Mouse (Mus musculus): ENCODE measurements at regions not wholly inside any gene's neighbourhood (a gene's known extent, or its start where the extent isn't known, plus 50 kb on each side); places are given as distances from the start of the nearest gene placed in this dataset.
A peak's percentile ranks its signal among the peaks of the same experiment; 100 is the strongest.
"Not testable (repeated sequence)": the region's sequence is repeated elsewhere in the genome, so short reads cannot be mapped to it uniquely, and the experiment has no call there.

DNA sequence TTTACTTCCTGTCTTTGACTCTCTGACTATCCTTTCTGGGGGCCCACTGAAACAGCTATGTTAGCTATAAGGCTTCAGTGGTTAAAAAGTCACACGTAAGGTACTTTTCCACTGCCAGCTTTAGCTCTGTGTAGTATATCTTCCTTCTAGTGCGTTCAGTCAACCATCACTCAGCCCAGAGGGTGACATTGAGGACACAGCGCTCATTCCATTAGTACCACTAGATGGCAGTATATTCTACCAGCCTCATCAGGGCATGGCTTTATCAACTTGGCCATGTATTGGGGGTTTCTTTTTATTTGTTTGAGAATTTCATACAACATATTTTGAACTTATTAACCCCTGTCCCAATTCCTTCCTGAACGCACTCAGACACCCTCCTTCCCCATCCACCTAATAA is 198.2 kb upstream of the Ift57 start:
- no peak overlapping the region for H3K4me3 ChIP-seq (ENCODE audit: low read depth, low read length)
- H3K9ac ChIP-seq (ENCODE audit: low read length): no peak overlapping the region
- H3K36me3 ChIP-seq (ENCODE audit: control insufficient read depth, insufficient read depth, low read length): no peaks in the 10 kb centered on the region
- no peaks in the 10 kb centered on the region for H3K9me3 ChIP-seq (ENCODE audit: control insufficient read depth, low read length)
- no peak overlapping the region for H3K4me2 ChIP-seq
- no peaks in the 10 kb centered on the region for H3K4me1 ChIP-seq (ENCODE audit: control insufficient read depth, insufficient read depth, low read length)
- DNase-seq (ENCODE audit: low spot score, missing footprints): peak; percentile 89
- 50% methylated on average over 4 of the region's 4 CpGs for WGBS
- no peaks in the 10 kb centered on the region for H3K27me3 ChIP-seq (ENCODE audit: control insufficient read depth, insufficient read depth, low read length)
- ATAC-seq (ENCODE audit: low FRiP score): peak; percentile 83
- no peak overlapping the region for H3K27ac ChIP-seq (ENCODE audit: low read depth, low read length)

DNA sequence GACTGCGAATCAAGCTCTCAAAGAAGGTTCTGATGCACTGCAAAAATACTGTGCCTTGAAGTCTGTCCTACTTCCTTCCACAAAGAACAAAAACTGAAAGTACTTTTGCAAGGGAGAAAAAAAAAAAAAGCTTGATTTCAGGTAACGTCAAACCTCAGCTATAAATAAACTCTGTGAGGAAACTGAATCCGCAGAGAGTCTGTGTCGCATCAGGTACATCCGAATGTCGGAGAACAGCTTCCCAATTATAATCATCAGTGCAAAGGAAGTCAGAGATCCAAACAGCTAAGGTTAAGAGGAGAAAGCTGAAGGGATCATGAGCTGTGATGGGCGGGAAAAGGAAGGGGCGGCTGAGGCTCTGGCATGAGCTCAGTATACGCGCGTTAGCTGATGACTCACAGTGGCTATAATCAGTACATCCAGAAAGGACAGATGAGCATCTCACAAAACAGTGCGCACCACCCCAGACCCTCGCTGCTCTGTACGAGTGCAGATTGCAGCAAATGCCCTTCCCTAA is 195.1 kb upstream of the Ift57 start:
- H3K9me3 ChIP-seq (ENCODE audit: control insufficient read depth, low read length): no peaks in the 10 kb centered on the region
- no peak for DNase-seq (ENCODE audit: low spot score, missing footprints)
- ATAC-seq (ENCODE audit: low FRiP score): no peak
- H3K27me3 ChIP-seq (ENCODE audit: control insufficient read depth, insufficient read depth, low read length): no peaks in the 10 kb centered on the region
- H3K4me2 ChIP-seq: no peak overlapping the region
- H3K36me3 ChIP-seq (ENCODE audit: control insufficient read depth, insufficient read depth, low read length): no peaks in the 10 kb centered on the region
- H3K4me3 ChIP-seq (ENCODE audit: low read depth, low read length): no peak overlapping the region
- H3K4me1 ChIP-seq (ENCODE audit: control insufficient read depth, insufficient read depth, low read length): no peaks in the 10 kb centered on the region
- 85% methylated on average over 14 of the region's 14 CpGs for WGBS
- H3K9ac ChIP-seq (ENCODE audit: low read length): no peak overlapping the region
- no peak overlapping the region for H3K27ac ChIP-seq (ENCODE audit: low read depth, low read length)

DNA sequence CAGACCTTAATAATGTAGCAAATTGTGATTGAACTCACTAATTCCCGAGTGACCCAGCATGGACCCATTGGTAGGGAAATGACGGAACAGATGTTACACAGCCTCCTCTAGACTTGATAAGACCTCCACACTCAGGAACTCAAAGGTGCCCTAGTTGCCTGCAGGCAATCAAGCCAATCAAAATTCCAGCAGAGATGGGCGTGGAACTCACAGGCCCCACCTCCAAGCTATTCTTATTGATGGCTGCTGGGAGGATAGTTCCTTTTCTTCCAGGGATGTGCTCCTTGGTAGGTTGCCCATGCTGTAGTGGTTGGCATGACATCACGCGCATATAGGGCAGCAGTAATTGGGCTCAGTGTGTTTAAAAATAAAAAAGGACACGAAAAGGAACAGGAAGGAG is 194.4 kb upstream of the Ift57 start:
- DNase-seq (ENCODE audit: low spot score, missing footprints) (no peak), ATAC-seq (ENCODE audit: low FRiP score) (no peak)
- Histone ChIP-seq H3K9me3 (ENCODE audit: control insufficient read depth, low read length) (no peaks in the 10 kb centered on the region), H3K9ac (ENCODE audit: low read length) (no peak overlapping the region), H3K27ac (ENCODE audit: low read depth, low read length) (no peak overlapping the region), H3K4me2 (no peak overlapping the region), H3K4me1 (ENCODE audit: control insufficient read depth, insufficient read depth, low read length) (no peaks in the 10 kb centered on the region), H3K36me3 (ENCODE audit: control insufficient read depth, insufficient read depth, low read length) (no peaks in the 10 kb centered on the region), H3K4me3 (ENCODE audit: low read depth, low read length) (no peak overlapping the region), H3K27me3 (ENCODE audit: control insufficient read depth, insufficient read depth, low read length) (no peaks in the 10 kb centered on the region)
- 89% methylated on average over 6 of the region's 6 CpGs for WGBS

DNA sequence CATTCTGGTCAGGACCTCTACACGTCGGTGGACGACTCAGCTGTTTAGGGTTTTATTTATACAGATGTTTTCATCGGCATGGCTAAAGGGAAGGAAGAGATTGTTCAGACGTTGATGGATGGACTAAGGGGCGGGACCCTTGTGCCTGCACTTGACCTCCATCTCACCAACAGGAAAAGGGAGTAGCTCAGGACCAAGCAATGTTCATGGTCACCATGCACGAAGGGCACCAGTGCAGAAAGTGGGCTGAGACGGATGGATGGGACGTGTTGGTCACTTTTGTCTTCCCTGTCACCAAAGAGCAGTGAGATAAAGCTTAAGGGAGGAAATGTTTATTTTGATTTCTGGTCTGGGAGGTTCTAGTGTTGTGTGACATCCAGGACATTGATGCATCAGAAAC is 193.8 kb upstream of the Ift57 start:
- H3K9ac ChIP-seq (ENCODE audit: low read length): no peak overlapping the region
- no peak overlapping the region for H3K4me2 ChIP-seq
- H3K4me1 ChIP-seq (ENCODE audit: control insufficient read depth, insufficient read depth, low read length): no peaks in the 10 kb centered on the region
- no peak overlapping the region for H3K4me3 ChIP-seq (ENCODE audit: low read depth, low read length)
- H3K27ac ChIP-seq (ENCODE audit: low read depth, low read length): no peak overlapping the region
- 92% methylated on average over 9 of the region's 9 CpGs for WGBS
- H3K9me3 ChIP-seq (ENCODE audit: control insufficient read depth, low read length): no peaks in the 10 kb centered on the region
- ATAC-seq (ENCODE audit: low FRiP score) (no peak), DNase-seq (ENCODE audit: low spot score, missing footprints) (no peak)
- no peaks in the 10 kb centered on the region for H3K27me3 ChIP-seq (ENCODE audit: control insufficient read depth, insufficient read depth, low read length)
- H3K36me3 ChIP-seq (ENCODE audit: control insufficient read depth, insufficient read depth, low read length): no peaks in the 10 kb centered on the region

DNA sequence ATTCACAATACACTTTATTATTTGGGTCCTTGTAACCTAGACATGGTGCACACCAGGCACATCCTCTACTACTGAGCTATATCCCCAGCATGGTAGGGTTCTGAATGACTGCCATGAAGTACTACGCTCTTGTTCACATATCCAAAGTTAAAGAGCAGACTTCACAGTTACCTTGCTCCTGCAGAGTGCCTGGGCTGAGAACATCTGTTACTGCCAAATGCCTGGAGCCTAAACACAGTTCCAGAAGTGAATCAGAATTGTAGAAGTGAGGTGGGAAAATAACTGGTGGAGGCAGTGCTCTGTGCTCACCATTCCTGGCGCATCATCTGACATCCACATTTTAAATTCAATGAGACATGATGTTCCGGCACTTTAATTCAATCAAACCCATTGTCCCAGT is 180.2 kb upstream of the Ift57 start:
- ATAC-seq (ENCODE audit: low FRiP score) (no peak), DNase-seq (ENCODE audit: low spot score, missing footprints) (no peak)
- H3K9ac ChIP-seq (ENCODE audit: low read length): no peak overlapping the region
- WGBS: 92% methylated on average over 3 of the region's 3 CpGs
- H3K4me3 ChIP-seq (ENCODE audit: low read depth, low read length): no peak overlapping the region
- H3K27ac ChIP-seq (ENCODE audit: low read depth, low read length): no peak overlapping the region
- H3K36me3 ChIP-seq (ENCODE audit: control insufficient read depth, insufficient read depth, low read length): no peaks in the 10 kb centered on the region
- no peaks in the 10 kb centered on the region for H3K9me3 ChIP-seq (ENCODE audit: control insufficient read depth, low read length)
- H3K4me1 ChIP-seq (ENCODE audit: control insufficient read depth, insufficient read depth, low read length): no peaks in the 10 kb centered on the region
- H3K27me3 ChIP-seq (ENCODE audit: control insufficient read depth, insufficient read depth, low read length): no peaks in the 10 kb centered on the region
- H3K4me2 ChIP-seq: no peak overlapping the region

DNA sequence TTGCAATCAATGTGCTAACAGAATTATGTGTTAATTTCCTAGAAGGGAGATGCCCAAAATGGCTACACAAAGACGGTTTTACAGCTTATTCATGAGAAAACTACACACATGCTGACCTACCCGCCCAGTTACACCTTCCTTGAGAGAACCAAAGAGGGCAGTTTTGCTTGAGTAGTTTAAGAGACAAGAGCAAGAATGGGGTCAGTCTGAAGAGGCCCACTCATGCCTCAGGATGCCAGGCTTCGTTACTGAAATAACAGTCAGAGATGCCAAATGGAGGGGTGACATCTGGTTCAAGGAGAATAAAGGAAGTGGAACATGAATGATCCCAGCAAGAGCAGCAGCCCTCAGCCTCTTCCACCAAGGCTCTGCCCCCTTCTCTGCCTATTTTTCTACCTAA is 178.6 kb upstream of the Ift57 start:
- Histone ChIP-seq H3K4me2 (no peak overlapping the region), H3K9ac (ENCODE audit: low read length) (no peak overlapping the region), H3K36me3 (ENCODE audit: control insufficient read depth, insufficient read depth, low read length) (no peaks in the 10 kb centered on the region), H3K9me3 (ENCODE audit: control insufficient read depth, low read length) (no peaks in the 10 kb centered on the region), H3K4me3 (ENCODE audit: low read depth, low read length) (no peak overlapping the region), H3K27me3 (ENCODE audit: control insufficient read depth, insufficient read depth, low read length) (no peaks in the 10 kb centered on the region), H3K27ac (ENCODE audit: low read depth, low read length) (no peak overlapping the region), H3K4me1 (ENCODE audit: control insufficient read depth, insufficient read depth, low read length) (no peaks in the 10 kb centered on the region)
- 73% methylated on average over 3 of the region's 3 CpGs for WGBS
- no peak for DNase-seq (ENCODE audit: low spot score, missing footprints)
- no peak for ATAC-seq (ENCODE audit: low FRiP score)

DNA sequence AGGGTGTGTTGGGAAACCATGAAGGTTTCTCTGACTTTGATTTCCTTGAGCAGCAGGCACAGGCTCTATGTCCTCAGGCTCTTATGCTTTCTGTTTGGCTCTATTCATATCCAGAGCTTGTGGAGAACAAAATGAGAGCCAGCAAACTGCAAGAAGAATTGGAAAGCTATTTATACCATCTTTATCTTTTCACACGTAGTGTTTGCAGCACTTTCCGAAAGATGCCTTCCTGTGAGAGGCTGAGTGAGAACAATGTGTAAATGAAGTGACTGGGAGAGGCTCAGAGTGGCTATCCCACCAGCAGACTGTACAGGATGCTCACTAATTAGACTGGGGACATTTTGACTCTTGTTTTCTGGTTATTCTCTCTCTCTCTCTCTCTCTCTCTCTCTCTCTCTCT is 177.3 kb upstream of the Ift57 start:
- Histone ChIP-seq H3K27ac (ENCODE audit: low read depth, low read length) (no peak overlapping the region), H3K9ac (ENCODE audit: low read length) (no peak overlapping the region), H3K4me3 (ENCODE audit: low read depth, low read length) (no peak overlapping the region), H3K4me1 (ENCODE audit: control insufficient read depth, insufficient read depth, low read length) (no peaks in the 10 kb centered on the region), H3K27me3 (ENCODE audit: control insufficient read depth, insufficient read depth, low read length) (no peaks in the 10 kb centered on the region), H3K36me3 (ENCODE audit: control insufficient read depth, insufficient read depth, low read length) (no peaks in the 10 kb centered on the region), H3K4me2 (no peak overlapping the region), H3K9me3 (ENCODE audit: control insufficient read depth, low read length) (no peaks in the 10 kb centered on the region)
- 84% methylated on average over 2 of the region's 2 CpGs for WGBS
- ATAC-seq (ENCODE audit: low FRiP score) (no peak), DNase-seq (ENCODE audit: low spot score, missing footprints) (no peak)

DNA sequence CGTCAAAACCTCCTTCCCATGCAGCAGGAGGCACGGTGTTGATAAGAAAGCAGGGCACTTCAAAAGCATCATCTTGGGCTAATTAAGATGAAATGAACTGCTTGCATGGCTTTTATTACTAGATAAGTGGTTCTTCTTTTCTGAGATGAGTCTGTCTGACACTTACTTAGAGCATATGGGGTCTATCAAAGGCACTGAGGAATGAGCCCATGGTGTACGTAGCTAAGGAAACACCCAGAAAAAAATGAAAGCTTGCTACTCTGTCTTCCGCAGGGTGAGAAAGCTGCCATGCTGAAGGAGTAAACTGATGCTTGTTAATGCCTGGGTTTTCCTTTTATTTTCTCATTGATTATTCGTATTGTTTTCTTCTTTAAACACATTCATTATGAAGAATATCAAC is 176.5 kb upstream of the Ift57 start:
- H3K36me3 ChIP-seq (ENCODE audit: control insufficient read depth, insufficient read depth, low read length): no peaks in the 10 kb centered on the region
- no peaks in the 10 kb centered on the region for H3K9me3 ChIP-seq (ENCODE audit: control insufficient read depth, low read length)
- no peak overlapping the region for H3K9ac ChIP-seq (ENCODE audit: low read length)
- H3K4me2 ChIP-seq: no peak overlapping the region
- no peak overlapping the region for H3K4me3 ChIP-seq (ENCODE audit: low read depth, low read length)
- no peak for DNase-seq (ENCODE audit: low spot score, missing footprints)
- 75% methylated on average over 5 of the region's 5 CpGs for WGBS
- no peaks in the 10 kb centered on the region for H3K4me1 ChIP-seq (ENCODE audit: control insufficient read depth, insufficient read depth, low read length)
- no peaks in the 10 kb centered on the region for H3K27me3 ChIP-seq (ENCODE audit: control insufficient read depth, insufficient read depth, low read length)
- ATAC-seq (ENCODE audit: low FRiP score): no peak
- no peak overlapping the region for H3K27ac ChIP-seq (ENCODE audit: low read depth, low read length)

DNA sequence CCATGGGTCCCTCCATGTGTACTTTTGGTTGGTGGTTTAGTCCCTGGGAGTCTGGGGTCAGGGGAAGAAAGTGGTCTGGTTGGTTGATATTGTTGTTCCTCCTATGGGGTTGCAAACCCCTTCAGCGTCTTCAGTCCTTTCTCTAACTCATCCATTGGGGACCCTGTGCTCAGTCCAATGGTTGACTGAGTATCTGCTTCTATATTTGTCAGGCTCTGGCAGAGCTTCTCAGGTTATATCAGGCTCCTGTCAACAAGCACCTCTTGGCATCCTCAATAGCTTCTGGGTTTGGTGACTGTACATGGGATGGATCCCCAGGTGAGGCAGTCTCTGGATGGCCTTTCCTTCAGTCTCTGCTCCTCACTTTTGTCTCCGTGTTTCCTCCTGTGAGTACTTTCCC is 170.4 kb upstream of the Ift57 start:
- H3K27me3 ChIP-seq (ENCODE audit: control insufficient read depth, insufficient read depth, low read length); H3K27ac ChIP-seq (ENCODE audit: low read depth, low read length); H3K9ac ChIP-seq (ENCODE audit: low read length); H3K36me3 ChIP-seq (ENCODE audit: control insufficient read depth, insufficient read depth, low read length); ATAC-seq (ENCODE audit: low FRiP score); H3K4me2 ChIP-seq; H3K4me1 ChIP-seq (ENCODE audit: control insufficient read depth, insufficient read depth, low read length); H3K9me3 ChIP-seq (ENCODE audit: control insufficient read depth, low read length); H3K4me3 ChIP-seq (ENCODE audit: low read depth, low read length): not testable (repeated sequence)
- 85% methylated on average over 2 of the region's 2 CpGs for WGBS
- DNase-seq (ENCODE audit: low spot score, missing footprints): peak; percentile 72

DNA sequence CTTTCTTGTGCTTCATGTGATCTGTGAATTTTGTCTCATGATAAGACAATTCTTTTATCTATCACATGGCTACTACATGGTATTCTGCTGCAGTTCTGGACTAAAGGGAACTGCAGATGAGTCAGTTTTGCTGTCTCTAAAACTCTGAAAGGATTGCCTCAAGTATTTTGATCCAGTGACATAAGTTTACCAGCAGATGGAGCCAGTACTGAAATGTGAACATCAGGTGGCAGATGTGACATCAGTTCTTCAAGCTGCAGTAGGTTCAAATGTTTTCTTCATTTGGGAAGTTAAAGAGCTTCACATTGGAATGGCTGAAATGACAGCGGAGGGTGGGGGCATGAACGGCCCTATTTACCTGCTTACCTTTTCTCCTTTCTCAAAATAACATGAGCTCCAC is 170.0 kb upstream of the Ift57 start:
- H3K36me3 ChIP-seq (ENCODE audit: control insufficient read depth, insufficient read depth, low read length): no peaks in the 10 kb centered on the region
- peak; percentile 81 for DNase-seq (ENCODE audit: low spot score, missing footprints)
- 78% methylated on average over 2 of the region's 2 CpGs for WGBS
- H3K4me3 ChIP-seq (ENCODE audit: low read depth, low read length): no peak overlapping the region
- H3K9ac ChIP-seq (ENCODE audit: low read length): no peak overlapping the region
- no peak for ATAC-seq (ENCODE audit: low FRiP score)
- H3K9me3 ChIP-seq (ENCODE audit: control insufficient read depth, low read length): no peaks in the 10 kb centered on the region
- H3K4me2 ChIP-seq: no peak overlapping the region
- no peak overlapping the region for H3K27ac ChIP-seq (ENCODE audit: low read depth, low read length)
- H3K27me3 ChIP-seq (ENCODE audit: control insufficient read depth, insufficient read depth, low read length): no peaks in the 10 kb centered on the region
- H3K4me1 ChIP-seq (ENCODE audit: control insufficient read depth, insufficient read depth, low read length): no peaks in the 10 kb centered on the region

Measured in midbrain, embryonic 11.5 days (tissue).